ENCODE assay signal across 8 mouse cellular contexts in the genomic region with DNA sequence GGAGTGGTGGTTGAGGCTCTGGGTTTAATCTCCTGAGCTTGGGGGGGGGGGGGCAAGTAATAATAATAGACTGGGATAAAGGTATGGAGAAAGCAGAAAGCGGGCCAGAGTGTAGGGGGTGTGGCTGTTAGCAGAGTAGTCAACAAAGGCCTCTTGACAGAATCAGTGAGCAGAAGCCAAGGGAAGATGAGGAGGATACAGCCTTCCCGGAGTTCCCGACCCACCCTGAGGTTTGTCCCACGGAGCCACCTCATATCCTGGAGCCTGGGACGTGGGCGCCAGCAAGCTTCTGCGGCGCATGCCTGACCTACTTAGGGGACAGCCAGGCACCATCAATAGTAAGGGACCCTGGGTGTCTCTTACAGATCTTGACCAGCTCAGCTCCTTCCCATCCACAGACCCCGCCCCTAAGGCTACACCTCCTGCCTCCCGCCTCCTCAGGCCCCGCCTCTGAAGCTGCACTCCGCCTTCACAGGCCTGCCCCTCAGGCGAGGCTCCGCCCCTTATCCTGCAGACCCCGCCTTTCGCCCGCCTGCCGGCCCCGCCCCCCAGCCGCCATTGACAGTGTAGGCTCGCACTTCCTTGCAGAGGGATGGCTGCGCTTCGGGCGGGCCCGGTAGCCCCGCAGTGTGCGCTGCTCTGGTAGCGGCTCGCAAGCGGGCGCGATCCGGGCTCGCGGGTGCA. TPM values are rescaled to one million over a fixed set of nuclear protein-coding genes. Genes with fewer than 3 reads are reported as not detected.
DNase-seq lines count a peak whose midpoint lies in the region; ATAC-seq and TF ChIP-seq lines count a peak whose summit lies in the region.

A gene (plus strand): TSS at position 561 of the 684 bp plus-strand sequence.

- H3K4me3 ChIP-seq in ES-E14 (ENCODE audit: insufficient read depth in 1 of 2, low read depth in 1 of 2, low read length in 2 of 2, poor library complexity in 1 of 2, severe bottlenecking in 1 of 2): peak within 1 kb of the TSS; percentile 84 to 98
- peak within 1 kb of the TSS; percentile 63 for H3K4me3 ChIP-seq in forebrain, embryonic 15.5 days
- peak within 1 kb of the TSS; percentile 67 for H3K4me3 ChIP-seq in lung, adult 2 months (replicated peaks; ENCODE audit: extremely low read depth, low read depth, low read length)

- peak; percentile 98 for ATAC-seq in forebrain, embryonic 15.5 days (replicated peaks)
- ATAC-seq in neutrophil, adult 5-6 weeks (ENCODE audit: extremely low read depth, insufficient number of reproducible peaks, low FRiP score, poor library complexity, severe bottlenecking): peak; percentile 96

- H3K36me3 ChIP-seq in ES-E14 (ENCODE audit: control insufficient read depth, insufficient read depth, low read length, poor library complexity, severe bottlenecking): no peaks in the 10 kb centered on the region
- H3K36me3 ChIP-seq in forebrain, embryonic 15.5 days: no peaks in the 10 kb centered on the region

- DNase-seq in ES-E14 (ENCODE audit: low read depth, low spot score): peak; percentile 93
- DNase-seq in cerebellum, adult 11-12 months: peak; percentile 97
- DNase-seq in heart, postnatal 25 days (ENCODE audit: low spot score): peak; percentile 93
- peak; percentile 95 to 96 for DNase-seq in layer of hippocampus, adult 18-20 months (ENCODE audit: low spot score in 2 of 2)
- peak; percentile 99 for DNase-seq in lung, adult 2 months
- DNase-seq in thymus, adult 18-20 months: peak; percentile 95 to 96

- H3K27me3 ChIP-seq in forebrain, embryonic 15.5 days: 0 out of 2 replicates have a peak, but pooled peaks cover 4% of the 10 kb centered on the region

- no peaks in the 10 kb centered on the region for H3K9me3 ChIP-seq in ES-E14 (ENCODE audit: control insufficient read depth, insufficient read depth, low read depth, low read length)
- H3K9me3 ChIP-seq in forebrain, embryonic 15.5 days: no peaks in the 10 kb centered on the region

- peak within 1 kb of the TSS; percentile 83 for H3K9ac ChIP-seq in ES-E14 (ENCODE audit: insufficient read depth, low read depth, low read length, poor library complexity, severe bottlenecking)
- peak within 1 kb of the TSS; percentile 74 for H3K9ac ChIP-seq in forebrain, embryonic 15.5 days (replicated peaks)

- WGBS in forebrain, embryonic 15.5 days: under 1% methylated on average over 35 of the region's 35 CpGs
- under 1% methylated on average over 34 of the region's 35 CpGs for WGBS in lung, adult 2 months

- TF ChIP-seq POLR2A in lung, adult 2 months (IDR thresholded peaks at IDR 0.05; ENCODE audit: borderline replicate concordance, extremely low read depth, low read depth, low read length): peak; percentile 59; the same call in 1 of the 2 replicates

- H3K4me1 ChIP-seq in ES-E14 (ENCODE audit: control insufficient read depth in 2 of 2, insufficient read depth in 2 of 2, low read length in 2 of 2, poor library complexity in 1 of 2): no peaks in the 10 kb centered on the region
- H3K4me1 ChIP-seq in forebrain, embryonic 15.5 days: peaks cover 14% of the 10 kb centered on the region
- peaks cover 7% of the 10 kb centered on the region; the same call in 1 of the 2 replicates for H3K4me1 ChIP-seq in lung, adult 2 months (ENCODE audit: control insufficient read depth, insufficient read depth, low read length)

- TF ChIP-seq CTCF in lung, adult 2 months (IDR thresholded peaks at IDR 0.05; ENCODE audit: insufficient read depth, low read length): no peak

- in situ Hi-C loops in ES-E14 (cut with MboI; ENCODE audit: low sequenced_read_pairs in 2 of 2, unreplicated experiment in 2 of 2): no loop called here

- H3K4me2 ChIP-seq in forebrain, embryonic 15.5 days (replicated peaks): peak within 1 kb of the TSS; percentile 78

- H3K27ac ChIP-seq in ES-E14 (ENCODE audit: insufficient read depth, low read depth, low read length, poor library complexity, severe bottlenecking): no peak within 1 kb of the TSS
- H3K27ac ChIP-seq in forebrain, embryonic 15.5 days (replicated peaks): no peak within 1 kb of the TSS; the same call in 1 of the 2 replicates

- intact Hi-C loops in heart, postnatal 25 days (cut with DNase I): loop anchor here (5.0 kb wide), 1 partner anchor 50 kb away; a partner anchor contains a TSS

TF ChIP-seq in ES-E14, 5 proteins besides CTCF, POLR2A, EP300 and RAD21:
- TF ChIP-seq CHD2 (IDR thresholded peaks at IDR 0.05; ENCODE audit: low read depth, low read length): no peak
- no peak for TF ChIP-seq ZNF384 (IDR thresholded peaks at IDR 0.05; ENCODE audit: low read depth, low read length)
- no peak; the same call in 1 of the 2 replicates for TF ChIP-seq HCFC1 (IDR thresholded peaks at IDR 0.05; ENCODE audit: borderline replicate concordance, insufficient read depth, low read length)
- TF ChIP-seq ZC3H11A (IDR thresholded peaks at IDR 0.05; ENCODE audit: borderline replicate concordance, low read depth, low read length): no peak
- TF ChIP-seq MAFK (IDR thresholded peaks at IDR 0.05; ENCODE audit: insufficient read depth, low read depth, low read length): no peak

RNA-seq across cellular contexts. Expression of the gene that starts here (rescaled TPM):
- 3.2 and 3.6 TPM in 2 replicates for total RNA-seq in ES-E14 (2012; rRNA removed)
- 15.3 and 15.4 TPM in 2 replicates for polyA plus RNA-seq in forebrain, embryonic 15.5 days (2015; fragmentation: Nextera tagmentation; extraction: Ambion mirVana)
- 1 to 10 TPM; 2.3 to 3.3 TPM for total RNA-seq in heart, postnatal 25 days (2021)
- total RNA-seq in layer of hippocampus, adult 18-20 months (2021): 1 to 10 TPM; 8.1 to 8.6 TPM
- polyA plus RNA-seq in lung, adult 2 months (2012; rRNA removed): 28.9 and 47.8 TPM in 2 replicates
- 10.0 and 14.7 TPM in 2 replicates for total RNA-seq in neutrophil, adult 5-6 weeks (2017)
